Mouse (Mus musculus) forebrain, embryonic 12.5 days (tissue): ENCODE measurements around the gene Rnf10. TPM values are rescaled to one million over a fixed set of nuclear protein-coding genes. Genes with fewer than 3 reads are reported as not detected.
"Not testable (repeated sequence)": the region's sequence is repeated elsewhere in the genome, so short reads cannot be mapped to it uniquely, and the experiment has no call there.

Source experiments
- ATAC-seq: fragments of 200-750 bp; cut with Nextera tagmentation; 2 replicates; pipeline ENCODE4 v1.8.0; 2017; ENCODE audit warnings: moderate TSS enrichment; ENCODE audit not compliant: low FRiP score
- H3K27ac ChIP-seq: fragments of 300-500 bp; sonication (generic); 2 replicates; pipeline ENCODE4 v1.5.1; 2016; ENCODE audit warnings: mild to moderate bottlenecking
- H3K27me3 ChIP-seq: fragments of 300-500 bp; sonication (generic); 2 replicates; pipeline ENCODE4 v1.6.1; 2016; ENCODE audit warnings: mild to moderate bottlenecking
- H3K36me3 ChIP-seq: fragments of 300-500 bp; sonication (generic); replicated peaks from 2 replicates; pipeline ENCODE4 v1.6.1; 2016; ENCODE audit warnings: mild to moderate bottlenecking
- H3K4me1 ChIP-seq: fragments of 300-500 bp; sonication (generic); 2 replicates; pipeline ENCODE4 v1.6.1; 2016
- H3K4me2 ChIP-seq: fragments of 300-500 bp; sonication (generic); 2 replicates; pipeline ENCODE4 v1.6.1; 2016; ENCODE audit warnings: mild to moderate bottlenecking, moderate library complexity
- H3K4me3 ChIP-seq: fragments of 300-500 bp; sonication (generic); replicated peaks from 2 replicates; pipeline ENCODE4 v1.5.1; 2016; ENCODE audit warnings: mild to moderate bottlenecking
- H3K9ac ChIP-seq: fragments of 300-500 bp; sonication (generic); 2 replicates; pipeline ENCODE4 v1.6.1; 2016; ENCODE audit warnings: mild to moderate bottlenecking
- H3K9me3 ChIP-seq: fragments of 300-500 bp; sonication (generic); 2 replicates; pipeline ENCODE4 v1.6.1; 2016
- WGBS: fragments of 180-500 bp; shearing (Covaris S2); methylation state at CpG from one replicate; pipeline ENCODE4 v1.1.7; 2016; 5-methylcytosine and 5-hydroxymethylcytosine counted together
- polyA plus RNA-seq: library from polyadenylated mRNA; unstranded; fragments of >200 nt; fragmentation: Nextera tagmentation; extraction: Ambion mirVana; gene quantifications from 2 replicates; pipeline ENCODE4 v1.2.1, GENCODE M21; 2016

The Rnf10 gene
- polyA plus RNA-seq, result 187 and 195 TPM in 2 replicates

- H3K9me3 ChIP-seq, result no peaks in the 10 kb centered on the region
- peak within 1 kb of the TSS; percentile 96 for H3K9ac ChIP-seq
- 13% methylated on average over 26 of the region's 26 CpGs for WGBS
- ATAC-seq, result peak; percentile 91
- peaks cover 20% of the 10 kb centered on the region for H3K36me3 ChIP-seq
- H3K4me2 ChIP-seq, result peak within 1 kb of the TSS; percentile 85
- H3K4me1 ChIP-seq, result peaks cover 38% of the 10 kb centered on the region
- H3K27ac ChIP-seq, result peak within 1 kb of the TSS; percentile 86
- peak within 1 kb of the TSS; percentile 99 for H3K4me3 ChIP-seq
- H3K27me3 ChIP-seq, result no peaks in the 10 kb centered on the region
Observed at GRCm38 (mm10) chr5:115272812-115273548, at the start of gene Rnf10. Rnf10 (minus strand) TSS chr5:115272898.

GRCm38 (mm10) chr5:115319004-115319940, 46.6 kb upstream of the Rnf10 start:
- under 1% methylated on average over 21 of the region's 22 CpGs for WGBS
- peak; percentile 66 for ATAC-seq
- peak overlapping the region; percentile 74 for H3K27ac ChIP-seq

GRCm38 (mm10) chr5:115317645-115318328, 45.1 kb upstream of the Rnf10 start:
- ATAC-seq, result peak; percentile 59
- Histone ChIP-seq H3K27me3 (peaks cover 5% of the 10 kb centered on the region; the same call in 1 of the 2 replicates), H3K4me2 (peak overlapping the region; percentile 24), H3K27ac (peak overlapping the region; percentile 89), H3K4me3 (no peak overlapping the region), H3K36me3 (no peaks in the 10 kb centered on the region), H3K9ac (no peak overlapping the region), H3K4me1 (peaks cover 39% of the 10 kb centered on the region), H3K9me3 (no peaks in the 10 kb centered on the region)
- WGBS, result 4% methylated on average over 10 of the region's 10 CpGs

More at GRCm38 (mm10) chr5:115319004-115319940, 46.6 kb upstream of the Rnf10 start:
- Histone ChIP-seq H3K27me3 (peaks cover 5% of the 10 kb centered on the region; the same call in 1 of the 2 replicates), H3K9ac (peak overlapping the region; percentile 46), H3K36me3 (no peaks in the 10 kb centered on the region), H3K4me3 (peak overlapping the region; percentile 38), H3K4me1 (peaks cover 32% of the 10 kb centered on the region), H3K9me3 (no peaks in the 10 kb centered on the region), H3K4me2 (peak overlapping the region; percentile 75)

GRCm38 (mm10) chr5:115316968-115317644, 44.4 kb upstream of the Rnf10 start:
- peak; percentile 65 for ATAC-seq
- Histone ChIP-seq H3K36me3 (no peaks in the 10 kb centered on the region), H3K4me1 (peaks cover 39% of the 10 kb centered on the region), H3K4me2 (peak overlapping the region; percentile 24), H3K4me3 (no peak overlapping the region), H3K9me3 (no peaks in the 10 kb centered on the region), H3K9ac (peak overlapping the region; percentile 33; the same call in 1 of the 2 replicates), H3K27me3 (peaks cover 5% of the 10 kb centered on the region; the same call in 1 of the 2 replicates), H3K27ac (peak overlapping the region; percentile 89)
- 3% methylated on average over 14 of the region's 14 CpGs for WGBS

- 53% methylated on average over 5 of the region's 5 CpGs for WGBS
- Histone ChIP-seq H3K36me3 (no peaks in the 10 kb centered on the region), H3K9me3 (no peaks in the 10 kb centered on the region), H3K4me3 (no peak overlapping the region), H3K9ac (peak overlapping the region; percentile 2; the same call in 1 of the 2 replicates), H3K4me2 (no peak overlapping the region), H3K27me3 (peaks cover 1% of the 10 kb centered on the region; the same call in 1 of the 2 replicates), H3K4me1 (peaks cover 26% of the 10 kb centered on the region), H3K27ac (no peak overlapping the region)
- ATAC-seq, result no peak
Observed at GRCm38 (mm10) chr5:115313668-115313943, 40.9 kb upstream of the Rnf10 start.

GRCm38 (mm10) chr5:115312816-115313667, 40.3 kb upstream of the Rnf10 start:
- ATAC-seq, result no peak
- 76% methylated on average over 10 of the region's 10 CpGs for WGBS
- peaks cover 21% of the 10 kb centered on the region for H3K4me1 ChIP-seq
- H3K36me3 ChIP-seq, result no peaks in the 10 kb centered on the region
- no peaks in the 10 kb centered on the region for H3K9me3 ChIP-seq
- no peak overlapping the region for H3K27ac ChIP-seq
- no peak overlapping the region for H3K4me2 ChIP-seq
- H3K27me3 ChIP-seq, result no peaks in the 10 kb centered on the region
- H3K9ac ChIP-seq, result 0 out of 2 replicates have a peak overlapping the region, but pooled peaks have one; percentile 2
- no peak overlapping the region for H3K4me3 ChIP-seq

GRCm38 (mm10) chr5:115312354-115312753, 39.7 kb upstream of the Rnf10 start:
- H3K9me3 ChIP-seq, result no peaks in the 10 kb centered on the region
- 86% methylated on average over 4 of the region's 4 CpGs for WGBS
- H3K36me3 ChIP-seq, result no peaks in the 10 kb centered on the region
- H3K4me1 ChIP-seq, result peaks cover 14% of the 10 kb centered on the region
- no peak overlapping the region for H3K4me2 ChIP-seq
- no peaks in the 10 kb centered on the region for H3K27me3 ChIP-seq
- no peak overlapping the region for H3K4me3 ChIP-seq
- no peak for ATAC-seq
- no peak overlapping the region for H3K27ac ChIP-seq
- H3K9ac ChIP-seq, result no peak overlapping the region

- not testable (repeated sequence) for ATAC-seq
Observed at GRCm38 (mm10) chr5:115302190-115302589, 29.5 kb upstream of the Rnf10 start.

GRCm38 (mm10) chr5:115301615-115302014, 28.9 kb upstream of the Rnf10 start:
- peak overlapping the region; percentile 67 for H3K4me2 ChIP-seq
- peaks cover 33% of the 10 kb centered on the region for H3K4me1 ChIP-seq
- no peaks in the 10 kb centered on the region for H3K9me3 ChIP-seq
- ATAC-seq, result no peak
- H3K9ac ChIP-seq, result peak overlapping the region; percentile 46
- H3K36me3 ChIP-seq, result peaks cover 25% of the 10 kb centered on the region
- peaks cover 8% of the 10 kb centered on the region; the same call in 1 of the 2 replicates for H3K27me3 ChIP-seq
- H3K27ac ChIP-seq, result 0 out of 2 replicates have a peak overlapping the region, but pooled peaks have one; percentile 94
- peak overlapping the region; percentile 96 for H3K4me3 ChIP-seq
- 32% methylated on average over 13 of the region's 13 CpGs for WGBS

More at GRCm38 (mm10) chr5:115302190-115302589, 29.5 kb upstream of the Rnf10 start:
- H3K9ac ChIP-seq, H3K4me3 ChIP-seq, H3K4me2 ChIP-seq, H3K27ac ChIP-seq, H3K27me3 ChIP-seq, H3K9me3 ChIP-seq: not testable (repeated sequence)
- Histone ChIP-seq H3K36me3 (peaks cover 21% of the 10 kb centered on the region), H3K4me1 (peaks cover 29% of the 10 kb centered on the region)
- WGBS, result 81% methylated on average over 5 of the region's 7 CpGs

GRCm38 (mm10) chr5:115300792-115301614, 28.3 kb upstream of the Rnf10 start, which contains the start of gene Dynll1:
Dynll1 (minus strand) TSS chr5:115300999.
- peak within 1 kb of the TSS; percentile 94 for H3K27ac ChIP-seq
- no peaks in the 10 kb centered on the region for H3K9me3 ChIP-seq
- H3K4me3 ChIP-seq, result peak within 1 kb of the TSS; percentile 96
- H3K4me1 ChIP-seq, result peaks cover 33% of the 10 kb centered on the region
- ATAC-seq, result peak; percentile 98
- H3K4me2 ChIP-seq, result peak within 1 kb of the TSS; percentile 67
- peak within 1 kb of the TSS; percentile 83 for H3K9ac ChIP-seq
- H3K36me3 ChIP-seq, result peaks cover 32% of the 10 kb centered on the region
- H3K27me3 ChIP-seq, result peaks cover 8% of the 10 kb centered on the region; the same call in 1 of the 2 replicates
- under 1% methylated on average over 66 of the region's 66 CpGs for WGBS
